Mouse (Mus musculus) left cerebral cortex, postnatal 14 days (tissue): ENCODE data around the gene Sestd1. TPM values are rescaled to one million over a fixed set of nuclear protein-coding genes. Genes with fewer than 3 reads are reported as not detected.

Experiments used
- DNase-seq, 2 experiments: peaks; one replicate each; pipeline ENCODE4 v3.0.0; 2021 to 2022; ENCODE audit warnings: low spot score in 2 of 2, mixed read lengths in 1 of 2
- intact Hi-C: fragments of 180-260 bp; cut with DNase I; formaldehyde crosslinking; loops from one replicate; pipeline ENCODE4 v1.15.1; 2025
- total RNA-seq, 2 experiments: library from RNA; stranded (reverse); gene quantifications; 2 replicates each; pipeline ENCODE4 v1.2.3; 2021

Gene Sestd1
- total RNA-seq, 2 experiments from 2014 or later = 92.9 to 102 TPM

GRCm38 (mm10) chr2:77242248-77242647, 38.1 kb downstream of the Sestd1 start:
- intact Hi-C loops = no loop called here
- no peak for DNase-seq

GRCm38 (mm10) chr2:77238607-77239006, 41.8 kb downstream of the Sestd1 start:
- intact Hi-C loops = no loop called here

GRCm38 (mm10) chr2:77238046-77238445, 42.3 kb downstream of the Sestd1 start:
- DNase-seq = no peak
- intact Hi-C loops = no loop called here

More at GRCm38 (mm10) chr2:77238607-77239006, 41.8 kb downstream of the Sestd1 start:
- no peak for DNase-seq

- no peak for DNase-seq
- intact Hi-C loops = no loop called here
These were observed 43.5 kb downstream of the Sestd1 start for GRCm38 (mm10) chr2:77236860-77237259.

GRCm38 (mm10) chr2:77235896-77236295, 44.5 kb downstream of the Sestd1 start:
- intact Hi-C loops = no loop called here
- DNase-seq = no peak

- no peak for DNase-seq
- intact Hi-C loops = no loop called here
These were observed 47.8 kb downstream of the Sestd1 start for GRCm38 (mm10) chr2:77232604-77233003.

- intact Hi-C loops = no loop called here
- DNase-seq = peak; percentile 41 to 55
These were observed 59.4 kb downstream of the Sestd1 start for GRCm38 (mm10) chr2:77220960-77221359.

GRCm38 (mm10) chr2:77212885-77213284, 67.5 kb downstream of the Sestd1 start:
- intact Hi-C loops = no loop called here
- no peak for DNase-seq

- no peak for DNase-seq
- intact Hi-C loops = loop anchor here (10.0 kb wide), 1 partner anchor 142 kb away; no protein-coding TSS in a partner anchor
These were observed 73.4 kb downstream of the Sestd1 start for GRCm38 (mm10) chr2:77206951-77207350.

- no peak for DNase-seq
- intact Hi-C loops = loop anchor here (10.0 kb wide), 1 partner anchor 139 kb away; no protein-coding TSS in a partner anchor
These were observed 76.5 kb downstream of the Sestd1 start for GRCm38 (mm10) chr2:77203916-77204315.

- DNase-seq = peak in 1 of 2 experiments; percentile 46
- intact Hi-C loops = loop anchor here (10.0 kb wide), 1 partner anchor 137 kb away; no protein-coding TSS in a partner anchor
These were observed 78.5 kb downstream of the Sestd1 start for GRCm38 (mm10) chr2:77201900-77202299.

GRCm38 (mm10) chr2:77200958-77201614, 79.3 kb downstream of the Sestd1 start:
- intact Hi-C loops = loop anchor here (10.0 kb wide), 1 partner anchor 136 kb away; no protein-coding TSS in a partner anchor
- no peak for DNase-seq

- intact Hi-C loops = loop anchor here (10.0 kb wide), 1 partner anchor 136 kb away; no protein-coding TSS in a partner anchor
- no peak for DNase-seq
These were observed 80.0 kb downstream of the Sestd1 start for GRCm38 (mm10) chr2:77200379-77200778.

GRCm38 (mm10) chr2:77198246-77198645, 82.1 kb downstream of the Sestd1 start:
- no peak for DNase-seq
- intact Hi-C loops = loop anchor here (10.0 kb wide), 1 partner anchor 147 kb away; no protein-coding TSS in a partner anchor

- DNase-seq = no peak
- intact Hi-C loops = loop anchor here (10.0 kb wide), 1 partner anchor 148 kb away; no protein-coding TSS in a partner anchor
These were observed 83.6 kb downstream of the Sestd1 start for GRCm38 (mm10) chr2:77196819-77197218.

- intact Hi-C loops = loop anchor here (10.0 kb wide), 1 partner anchor 150 kb away; no protein-coding TSS in a partner anchor
- DNase-seq = no peak
These were observed 85.3 kb downstream of the Sestd1 start for GRCm38 (mm10) chr2:77195056-77195455.

- intact Hi-C loops = loop anchor here (10.0 kb wide), 1 partner anchor 153 kb away; no protein-coding TSS in a partner anchor
These were observed 88.6 kb downstream of the Sestd1 start for GRCm38 (mm10) chr2:77191811-77192210.

GRCm38 (mm10) chr2:77190891-77191290, 89.5 kb downstream of the Sestd1 start:
- intact Hi-C loops = loop anchor here (10.0 kb wide), 1 partner anchor 154 kb away; no protein-coding TSS in a partner anchor
- no peak for DNase-seq

More at GRCm38 (mm10) chr2:77191811-77192210, 88.6 kb downstream of the Sestd1 start:
- no peak for DNase-seq

- intact Hi-C loops = loop anchor here (10.0 kb wide), 1 partner anchor 154 kb away; no protein-coding TSS in a partner anchor
These were observed 90.1 kb downstream of the Sestd1 start for GRCm38 (mm10) chr2:77190301-77190700.

GRCm38 (mm10) chr2:77189671-77190070, 90.7 kb downstream of the Sestd1 start:
- intact Hi-C loops = loop anchor here (10.0 kb wide), 1 partner anchor 155 kb away; no protein-coding TSS in a partner anchor
- no peak for DNase-seq

More at GRCm38 (mm10) chr2:77190301-77190700, 90.1 kb downstream of the Sestd1 start:
- DNase-seq = no peak
